Mouse (Mus musculus) forebrain, embryonic 14.5 days (tissue): ENCODE measurements around the gene Fibcd1. TPM values are rescaled to one million over a fixed set of nuclear protein-coding genes. Genes with fewer than 3 reads are reported as not detected.
A peak's percentile ranks its signal among the peaks of the same experiment; 100 is the strongest.

Experiments used
- ATAC-seq: fragments of 200-750 bp; cut with Nextera tagmentation; 2 replicates; pipeline ENCODE4 v1.8.0; 2017; ENCODE audit warnings: mild to moderate bottlenecking, moderate library complexity
- DNase-seq: peaks from one replicate; pipeline ENCODE4 v3.0.0-alpha.2; 2015; ENCODE audit warnings: low spot score
- H3K27ac ChIP-seq: fragments of 300-500 bp; sonication (generic); 2 replicates; pipeline ENCODE4 v1.5.1; 2014; ENCODE audit warnings: low read depth, mild to moderate bottlenecking, control low read depth, low read length, moderate library complexity
- H3K27me3 ChIP-seq: fragments of 300-500 bp; sonication (generic); replicated peaks from 2 replicates; pipeline ENCODE4 v1.6.1; 2014; ENCODE audit warnings: low read length, control low read depth, mixed read lengths; ENCODE audit not compliant: control insufficient read depth, insufficient read depth
- H3K36me3 ChIP-seq: fragments of 300-500 bp; sonication (generic); 2 replicates; pipeline ENCODE4 v1.6.1; 2014; ENCODE audit warnings: low read length, control low read depth; ENCODE audit not compliant: control insufficient read depth, insufficient read depth
- H3K4me1 ChIP-seq: fragments of 300-500 bp; sonication (generic); 2 replicates; pipeline ENCODE4 v1.6.1; 2014; ENCODE audit warnings: antibody characterized with exemption, low read length, control low read depth; ENCODE audit not compliant: control insufficient read depth, insufficient read depth
- H3K4me2 ChIP-seq: fragments of 300-500 bp; sonication (generic); 2 replicates; pipeline ENCODE4 v1.6.1; 2014; ENCODE audit warnings: mild to moderate bottlenecking, control low read depth, low read length
- H3K4me3 ChIP-seq: fragments of 300-500 bp; sonication (generic); 2 replicates; pipeline ENCODE4 v1.5.1; 2014; ENCODE audit warnings: low read depth, low read length, control low read depth
- H3K9ac ChIP-seq: fragments of 300-500 bp; sonication (generic); 2 replicates; pipeline ENCODE4 v1.6.1; 2014; ENCODE audit warnings: mild to moderate bottlenecking, low read length, control low read depth, moderate library complexity
- H3K9me3 ChIP-seq: fragments of 300-500 bp; sonication (generic); replicated peaks from 2 replicates; pipeline ENCODE4 v1.6.1; 2016; ENCODE audit warnings: low read length, control low read depth, mixed read lengths; ENCODE audit not compliant: control insufficient read depth
- WGBS: fragments of 180-500 bp; shearing (Covaris S2); extraction: QIAGEN DNeasy Blood & Tissue Kit; methylation state at CpG from one replicate; pipeline ENCODE4 v1.1.7; 2014; 5-methylcytosine and 5-hydroxymethylcytosine counted together
- polyA plus RNA-seq: library from polyadenylated mRNA; unstranded; fragments of >200 nt; fragmentation: Nextera tagmentation; extraction: Ambion mirVana; gene quantifications from 2 replicates; pipeline ENCODE4 v1.2.1, GENCODE M21; 2014

The Fibcd1 gene
- polyA plus RNA-seq, 1 experiment from 2014 or later = 3.0 TPM

- H3K36me3 ChIP-seq = no peaks in the 10 kb centered on the region
- H3K9me3 ChIP-seq = no peaks in the 10 kb centered on the region
- H3K9ac ChIP-seq = no peak overlapping the region
- 87% methylated on average over 14 of the region's 14 CpGs for WGBS
- no peak for ATAC-seq
- no peak for DNase-seq
- no peak overlapping the region for H3K27ac ChIP-seq
- H3K4me3 ChIP-seq = no peak overlapping the region
- no peak overlapping the region for H3K4me2 ChIP-seq
- H3K27me3 ChIP-seq = 0 out of 2 replicates have a peak, but pooled peaks cover 4% of the 10 kb centered on the region
- peaks cover 30% of the 10 kb centered on the region for H3K4me1 ChIP-seq
Measured at GRCm38 (mm10) chr2:31826094-31827085, 19.4 kb downstream of the Fibcd1 start.

- H3K4me1 ChIP-seq = peaks cover 30% of the 10 kb centered on the region
- H3K4me2 ChIP-seq = no peak overlapping the region
- no peak overlapping the region for H3K4me3 ChIP-seq
- DNase-seq (no peak), ATAC-seq (no peak)
- no peak overlapping the region for H3K27ac ChIP-seq
- H3K9me3 ChIP-seq = no peaks in the 10 kb centered on the region
- WGBS = 79% methylated on average over 16 of the region's 16 CpGs
- no peaks in the 10 kb centered on the region for H3K36me3 ChIP-seq
- no peak overlapping the region for H3K9ac ChIP-seq
- 0 out of 2 replicates have a peak, but pooled peaks cover 4% of the 10 kb centered on the region for H3K27me3 ChIP-seq
Measured at GRCm38 (mm10) chr2:31825469-31825911, 20.3 kb downstream of the Fibcd1 start.

GRCm38 (mm10) chr2:31823933-31824730, 21.7 kb downstream of the Fibcd1 start:
- WGBS = 63% methylated on average over 12 of the region's 15 CpGs
- ATAC-seq (no peak), DNase-seq (peak; percentile 52)
- Histone ChIP-seq H3K4me3 (no peak overlapping the region), H3K9ac (no peak overlapping the region), H3K27me3 (0 out of 2 replicates have a peak, but pooled peaks cover 4% of the 10 kb centered on the region), H3K9me3 (no peaks in the 10 kb centered on the region), H3K36me3 (no peaks in the 10 kb centered on the region), H3K27ac (0 out of 2 replicates have a peak overlapping the region, but pooled peaks have one; percentile 5), H3K4me2 (no peak overlapping the region), H3K4me1 (peaks cover 30% of the 10 kb centered on the region)

GRCm38 (mm10) chr2:31822524-31823371, 23.1 kb downstream of the Fibcd1 start:
- H3K4me2 ChIP-seq = peak overlapping the region; percentile 54
- no peaks in the 10 kb centered on the region for H3K36me3 ChIP-seq
- H3K9ac ChIP-seq = peak overlapping the region; percentile 26; the same call in 1 of the 2 replicates
- no peaks in the 10 kb centered on the region for H3K9me3 ChIP-seq
- peak overlapping the region; percentile 17 for H3K4me3 ChIP-seq
- DNase-seq = peak; percentile 79
- peak overlapping the region; percentile 35; the same call in 1 of the 2 replicates for H3K27ac ChIP-seq
- H3K4me1 ChIP-seq = peaks cover 21% of the 10 kb centered on the region
- WGBS = 6% methylated on average over 39 of the region's 39 CpGs
- ATAC-seq = peak; percentile 79
- H3K27me3 ChIP-seq = 0 out of 2 replicates have a peak, but pooled peaks cover 4% of the 10 kb centered on the region

- Histone ChIP-seq H3K9ac (no peak overlapping the region), H3K27ac (no peak overlapping the region), H3K9me3 (no peaks in the 10 kb centered on the region), H3K36me3 (no peaks in the 10 kb centered on the region), H3K27me3 (no peaks in the 10 kb centered on the region; the same call in 1 of the 2 replicates), H3K4me3 (no peak overlapping the region), H3K4me2 (no peak overlapping the region), H3K4me1 (no peaks in the 10 kb centered on the region; the same call in 1 of the 2 replicates)
- ATAC-seq (peak; percentile 60; the same call in 1 of the 2 replicates), DNase-seq (peak; percentile 72)
- WGBS = 36% methylated on average over 5 of the region's 5 CpGs
Measured at GRCm38 (mm10) chr2:31815367-31815766, 30.4 kb downstream of the Fibcd1 start.

- Histone ChIP-seq H3K36me3 (no peaks in the 10 kb centered on the region), H3K9ac (no peak overlapping the region), H3K4me3 (no peak overlapping the region), H3K4me1 (no peaks in the 10 kb centered on the region; the same call in none of the 2 replicates), H3K4me2 (no peak overlapping the region), H3K9me3 (no peaks in the 10 kb centered on the region), H3K27me3 (no peaks in the 10 kb centered on the region; the same call in 1 of the 2 replicates), H3K27ac (no peak overlapping the region)
- 79% methylated on average over 7 of the region's 7 CpGs for WGBS
- DNase-seq (no peak), ATAC-seq (no peak)
Measured at GRCm38 (mm10) chr2:31814699-31815098, 31.1 kb downstream of the Fibcd1 start.

GRCm38 (mm10) chr2:31813641-31814040, 32.2 kb downstream of the Fibcd1 start:
- no peak overlapping the region for H3K4me3 ChIP-seq
- no peak overlapping the region for H3K4me2 ChIP-seq
- H3K9me3 ChIP-seq = no peaks in the 10 kb centered on the region
- DNase-seq (no peak), ATAC-seq (no peak)
- 91% methylated on average over 4 of the region's 4 CpGs for WGBS
- no peak overlapping the region for H3K9ac ChIP-seq
- peaks cover 4% of the 10 kb centered on the region for H3K4me1 ChIP-seq
- no peaks in the 10 kb centered on the region for H3K36me3 ChIP-seq
- H3K27ac ChIP-seq = no peak overlapping the region
- H3K27me3 ChIP-seq = no peaks in the 10 kb centered on the region; the same call in 1 of the 2 replicates
